Mouse (Mus musculus) lung, postnatal 0 days (tissue): ENCODE measurements around the gene Fiz1.

Experiments used
- CTCF ChIP-seq: IDR thresholded peaks from 2 replicates; pipeline ENCODE4 v1.5.1; 2016; ENCODE audit warnings: antibody characterized with exemption, mild to moderate bottlenecking
- EP300 ChIP-seq: IDR thresholded peaks from 2 replicates; pipeline ENCODE4 v1.6.1; 2016; ENCODE audit warnings: antibody characterized with exemption, mild to moderate bottlenecking, control low read depth

DNA sequence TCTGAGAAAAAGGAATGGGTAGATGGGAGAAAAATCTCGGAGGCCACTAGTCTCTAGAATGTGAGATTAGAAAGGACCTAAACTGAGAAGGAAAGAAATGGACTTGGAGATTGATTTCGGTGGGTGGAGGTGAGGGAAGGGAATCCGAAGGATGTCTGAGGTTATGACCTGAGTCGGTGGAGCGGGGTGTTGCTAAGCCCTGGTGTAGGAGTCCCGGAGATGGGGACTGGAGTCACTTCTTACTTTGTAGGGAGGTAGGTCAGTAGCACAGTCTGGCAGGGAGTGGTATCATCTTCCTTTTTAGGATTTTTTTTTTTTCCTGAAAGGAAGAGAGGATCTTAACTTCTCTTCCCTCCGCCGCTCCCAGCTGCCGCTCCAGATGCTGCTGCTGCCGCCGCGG is 37.9 kb upstream of the Fiz1 start:
- TF ChIP-seq CTCF (no peak), EP300 (no peak)
